Mouse (Mus musculus) ES-E14 (cell line): ENCODE results near the gene Rab5c. TPM values are rescaled to one million over a fixed set of nuclear protein-coding genes. Genes with fewer than 3 reads are reported as not detected.

Source experiments
- DNase-seq: peaks from one replicate; pipeline ENCODE4 v3.0.0-alpha.2; 2013; ENCODE audit warnings: low read depth, low spot score
- H3K27ac ChIP-seq: 2 replicates; pipeline ENCODE4 v1.5.1; 2012; ENCODE audit warnings: low read depth, mild to moderate bottlenecking, low read length, moderate library complexity, mixed read lengths; ENCODE audit not compliant: poor library complexity, insufficient read depth, severe bottlenecking
- H3K36me3 ChIP-seq: 2 replicates; pipeline ENCODE4 v1.6.1; 2012; ENCODE audit warnings: mild to moderate bottlenecking, low read length, moderate library complexity, mixed read lengths; ENCODE audit not compliant: control insufficient read depth, poor library complexity, insufficient read depth, severe bottlenecking
- H3K4me1 ChIP-seq, 2 experiments: fragments of 150-350 bp in 1 of 2; sonication (generic) in 1 of 2; 2 replicates each; pipeline ENCODE4 v1.6.1; 2012; ENCODE audit warnings: low read length in 2 of 2, mild to moderate bottlenecking in 1 of 2, mixed read lengths in 1 of 2; ENCODE audit not compliant: control insufficient read depth in 2 of 2, insufficient read depth in 2 of 2, poor library complexity in 1 of 2
- H3K4me3 ChIP-seq, 2 experiments: fragments of 150-350 bp in 1 of 2; sonication (generic) in 1 of 2; 2 replicates each; pipeline ENCODE4 v1.5.1; 2012; ENCODE audit warnings: low read length in 2 of 2, low read depth in 1 of 2, mild to moderate bottlenecking in 1 of 2, mixed read lengths in 1 of 2; ENCODE audit not compliant: insufficient read depth in 1 of 2, poor library complexity in 1 of 2, severe bottlenecking in 1 of 2
- H3K9ac ChIP-seq: 2 replicates; pipeline ENCODE4 v1.6.1; 2012; ENCODE audit warnings: low read depth, mild to moderate bottlenecking, low read length, mixed read lengths; ENCODE audit not compliant: poor library complexity, insufficient read depth, severe bottlenecking
- H3K9me3 ChIP-seq: fragments of 150-350 bp; sonication (generic); 2 replicates; pipeline ENCODE4 v1.6.1; 2012; ENCODE audit warnings: low read depth, mild to moderate bottlenecking, low read length; ENCODE audit not compliant: control insufficient read depth, insufficient read depth
- CHD2 ChIP-seq: IDR thresholded peaks from 2 replicates; pipeline ENCODE4 v1.6.1; 2014; ENCODE audit warnings: mild to moderate bottlenecking, low read depth, low read length, inconsistent platforms
- HCFC1 ChIP-seq: IDR thresholded peaks from 2 replicates; pipeline ENCODE4 v1.6.1; 2012; ENCODE audit warnings: low read length, inconsistent platforms, borderline replicate concordance; ENCODE audit not compliant: insufficient read depth
- MAFK ChIP-seq: IDR thresholded peaks from 2 replicates; pipeline ENCODE4 v1.6.1; 2014; ENCODE audit warnings: mild to moderate bottlenecking, low read depth, low read length, inconsistent platforms; ENCODE audit not compliant: insufficient read depth
- ZC3H11A ChIP-seq: IDR thresholded peaks from 2 replicates; pipeline ENCODE4 v1.6.1; 2012; ENCODE audit warnings: low read depth, mild to moderate bottlenecking, inconsistent platforms, low read length, borderline replicate concordance
- ZNF384 ChIP-seq: IDR thresholded peaks from 2 replicates; pipeline ENCODE4 v1.6.1; 2012; ENCODE audit warnings: low read depth, low read length, inconsistent platforms
- in situ Hi-C, 2 experiments: fragments of 600-800 bp; cut with MboI; formaldehyde crosslinking; loops; one replicate each; pipeline ENCODE4 v1.15.1; 2025; ENCODE audit warnings: low sequenced_read_pairs in 2 of 2, inconsistent platforms in 1 of 2; ENCODE audit not compliant: unreplicated experiment in 2 of 2
- total RNA-seq: library from RNA; depleted of rRNA; stranded (reverse); fragments of 300-350 nt; gene quantifications from 2 replicates; pipeline ENCODE4 v1.2.3, GENCODE M21; 2012

The Rab5c gene
- total RNA-seq, 1 experiment, result 124 TPM

GRCm38 (mm10) chr11:100770646-100771408, 32.8 kb upstream of the Rab5c start, which contains the start of gene Ghdc:
Gene Ghdc (minus strand): TSS chr11:100770957.
- no peak within 1 kb of the TSS; the same call in 1 of the 2 replicates for H3K27ac ChIP-seq
- in situ Hi-C loops, result no loop called here
- TF ChIP-seq CHD2 (no peak), ZC3H11A (no peak), ZNF384 (no peak), HCFC1 (no peak), MAFK (no peak)
- peak; percentile 60 for DNase-seq
- no peaks in the 10 kb centered on the region for H3K36me3 ChIP-seq
- H3K4me3 ChIP-seq, result peak within 1 kb of the TSS; percentile 65 to 83
- H3K9ac ChIP-seq, result peak within 1 kb of the TSS; percentile 37; the same call in 1 of the 2 replicates
- H3K9me3 ChIP-seq, result no peaks in the 10 kb centered on the region
- peaks cover 0 to 2% of the 10 kb centered on the region in 2 experiments; a peak in 1 of 4 replicates for H3K4me1 ChIP-seq

GRCm38 (mm10) chr11:100769980-100770379, 32.0 kb upstream of the Rab5c start:
- peak overlapping the region; percentile 35; the same call in 1 of the 2 replicates for H3K9ac ChIP-seq
- in situ Hi-C loops, result no loop called here
- no peak overlapping the region for H3K27ac ChIP-seq
- no peak for DNase-seq
- H3K4me1 ChIP-seq, result peaks cover 0 to 2% of the 10 kb centered on the region in 2 experiments; a peak in 1 of 4 replicates
- H3K9me3 ChIP-seq, result no peaks in the 10 kb centered on the region
- no peak for TF ChIP-seq MAFK
- TF ChIP-seq ZC3H11A, result no peak
- TF ChIP-seq HCFC1, result no peak
- TF ChIP-seq ZNF384, result no peak
- no peak for TF ChIP-seq CHD2
- H3K36me3 ChIP-seq, result no peaks in the 10 kb centered on the region
- H3K4me3 ChIP-seq, result peak overlapping the region; percentile 65 to 83

- Histone ChIP-seq H3K36me3 (no peaks in the 10 kb centered on the region), H3K9me3 (no peaks in the 10 kb centered on the region), H3K27ac (no peak overlapping the region), H3K4me3 (no peak overlapping the region), H3K9ac (no peak overlapping the region), H3K4me1 (peaks cover 0 to 2% of the 10 kb centered on the region in 2 experiments; a peak in 1 of 4 replicates)
- TF ChIP-seq MAFK, result no peak
- no peak for TF ChIP-seq CHD2
- no peak for TF ChIP-seq HCFC1
- no peak for TF ChIP-seq ZC3H11A
- no peak for TF ChIP-seq ZNF384
- in situ Hi-C loops, result no loop called here
- no peak for DNase-seq
These were observed 29.9 kb upstream of the Rab5c start for GRCm38 (mm10) chr11:100767871-100768270.

- in situ Hi-C loops, result no loop called here
- no peak for DNase-seq
- Histone ChIP-seq H3K4me3 (no peak overlapping the region), H3K9ac (no peak overlapping the region), H3K27ac (no peak overlapping the region), H3K9me3 (no peaks in the 10 kb centered on the region), H3K4me1 (peaks cover 0 to 2% of the 10 kb centered on the region in 2 experiments; a peak in 1 of 4 replicates), H3K36me3 (no peaks in the 10 kb centered on the region)
- TF ChIP-seq ZC3H11A (no peak), CHD2 (no peak), MAFK (no peak), HCFC1 (no peak), ZNF384 (no peak)
These were observed 28.7 kb upstream of the Rab5c start for GRCm38 (mm10) chr11:100766726-100767125.
